Mouse (Mus musculus) left cerebral cortex, postnatal 4 days (tissue): ENCODE measurements around the gene Cdk16. TPM values are rescaled to one million over a fixed set of nuclear protein-coding genes. Genes with fewer than 3 reads are reported as not detected.
"Not testable (repeated sequence)": the region's sequence is repeated elsewhere in the genome, so short reads cannot be mapped to it uniquely, and the experiment has no call there.

Source experiments
- DNase-seq: peaks from one replicate; pipeline ENCODE4 v3.0.0-alpha.2; 2022
- intact Hi-C: fragments of 180-260 bp; cut with DNase I; formaldehyde crosslinking; loops from one replicate; pipeline ENCODE4 v1.15.1; 2025
- total RNA-seq, 2 experiments: library from RNA; stranded (reverse); gene quantifications; 2 replicates each; pipeline ENCODE4 v1.2.3; 2021

Gene Cdk16
- 100 to 1,000 TPM; 214 to 232 TPM for total RNA-seq

- peak; percentile 81 for DNase-seq
- intact Hi-C loops, result no loop called here
These were observed at the start of gene Cdk16 for GRCm38 (mm10) chrX:20687519-20688067. Cdk16 (plus strand) TSS chrX:20687954.

- DNase-seq, result no peak
- intact Hi-C loops, result no loop called here
These were observed 49.6 kb upstream of the Cdk16 start for GRCm38 (mm10) chrX:20638141-20638540.

GRCm38 (mm10) chrX:20644780-20645179 is 43.0 kb upstream of the Cdk16 start:
- DNase-seq, result no peak
- intact Hi-C loops, result no loop called here

GRCm38 (mm10) chrX:20657593-20657992 is 30.2 kb upstream of the Cdk16 start:
- no peak for DNase-seq
- intact Hi-C loops, result no loop called here

GRCm38 (mm10) chrX:20658026-20658652 is 29.6 kb upstream of the Cdk16 start, which contains the start of gene Uba1:
Uba1 (plus strand) TSS chrX:20658326.
- intact Hi-C loops, result no loop called here
- DNase-seq, result peak; percentile 87

- intact Hi-C loops, result no loop called here
- DNase-seq, result no peak
These were observed 28.8 kb upstream of the Cdk16 start for GRCm38 (mm10) chrX:20658891-20659406.

GRCm38 (mm10) chrX:20662317-20662715 is 25.4 kb upstream of the Cdk16 start:
- DNase-seq, result no peak
- intact Hi-C loops, result no loop called here

GRCm38 (mm10) chrX:20662716-20663443 is 24.9 kb upstream of the Cdk16 start:
- peak; percentile 84 for DNase-seq
- intact Hi-C loops, result no loop called here

GRCm38 (mm10) chrX:20663444-20663790 is 24.3 kb upstream of the Cdk16 start:
- no peak for DNase-seq
- intact Hi-C loops, result no loop called here

- intact Hi-C loops, result no loop called here
- peak; percentile 87 for DNase-seq
These were observed 354 bp downstream of the Cdk16 start for GRCm38 (mm10) chrX:20688068-20688547.

- DNase-seq, result peak; percentile 77
- intact Hi-C loops, result no loop called here
These were observed 861 bp downstream of the Cdk16 start for GRCm38 (mm10) chrX:20688615-20689014.

GRCm38 (mm10) chrX:20691566-20691965 is 3.8 kb downstream of the Cdk16 start:
- DNase-seq, result peak; percentile 21
- intact Hi-C loops, result no loop called here

GRCm38 (mm10) chrX:20692616-20693015 is 4.9 kb downstream of the Cdk16 start:
- DNase-seq, result no peak
- intact Hi-C loops, result no loop called here

- intact Hi-C loops, result no loop called here
- no peak for DNase-seq
These were observed 8.1 kb downstream of the Cdk16 start for GRCm38 (mm10) chrX:20695842-20696241.

- DNase-seq, result peak; percentile 63
- intact Hi-C loops, result no loop called here
These were observed 16.1 kb downstream of the Cdk16 start, which contains the start of gene Usp11 for GRCm38 (mm10) chrX:20703741-20704290. Usp11 (plus strand) TSS chrX:20703906.

GRCm38 (mm10) chrX:20704295-20705082 is 16.7 kb downstream of the Cdk16 start:
- intact Hi-C loops, result no loop called here
- DNase-seq, result peak; percentile 82

GRCm38 (mm10) chrX:20705083-20705402 is 17.3 kb downstream of the Cdk16 start:
- no peak for DNase-seq
- intact Hi-C loops, result no loop called here

- intact Hi-C loops, result no loop called here
- DNase-seq, result no peak
These were observed 40.9 kb downstream of the Cdk16 start for GRCm38 (mm10) chrX:20728681-20729080.

- DNase-seq, intact Hi-C loops: not testable (repeated sequence)
These were observed 42.3 kb downstream of the Cdk16 start for GRCm38 (mm10) chrX:20730048-20730447.

- no peak for DNase-seq
- intact Hi-C loops, result no loop called here
These were observed 48.7 kb downstream of the Cdk16 start for GRCm38 (mm10) chrX:20736479-20736878.

GRCm38 (mm10) chrX:20748829-20749228 is 61.1 kb downstream of the Cdk16 start:
- intact Hi-C loops, result no loop called here
- DNase-seq, result no peak
